Mouse (Mus musculus): ENCODE results near the gene Olfr839-ps1. TPM values are rescaled to one million over a fixed set of nuclear protein-coding genes. Genes with fewer than 3 reads are reported as not detected.

Olfr839-ps1 gene
- not detected in 2 replicates for polyA plus RNA-seq (2012)

DNA sequence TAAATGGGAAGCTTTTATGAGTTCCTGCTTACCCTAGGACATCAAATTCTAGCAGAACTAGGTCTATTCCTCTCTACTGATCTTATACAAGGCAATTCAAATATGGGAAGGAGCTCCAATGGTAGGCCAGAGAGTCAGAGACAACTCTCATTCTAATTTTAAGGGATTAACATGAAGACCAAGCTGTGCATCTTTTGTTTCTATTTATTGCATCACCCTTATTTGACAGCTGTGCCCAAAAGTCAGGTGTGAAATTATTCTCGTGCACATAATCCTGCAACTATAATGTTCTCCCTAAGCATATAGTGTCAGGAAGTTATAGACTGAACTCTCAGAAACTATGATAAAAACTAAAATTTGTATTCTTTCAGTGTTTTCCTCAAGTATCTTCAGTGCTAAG, at the start of gene Olfr839-ps1:
Gene Olfr839-ps1, minus strand, starts transcription at position 101 of the 400 bp plus-strand sequence.
- TF ChIP-seq GATA1 (IDR thresholded peaks at IDR 0.05; ENCODE audit: low read length) = no peak

DNA sequence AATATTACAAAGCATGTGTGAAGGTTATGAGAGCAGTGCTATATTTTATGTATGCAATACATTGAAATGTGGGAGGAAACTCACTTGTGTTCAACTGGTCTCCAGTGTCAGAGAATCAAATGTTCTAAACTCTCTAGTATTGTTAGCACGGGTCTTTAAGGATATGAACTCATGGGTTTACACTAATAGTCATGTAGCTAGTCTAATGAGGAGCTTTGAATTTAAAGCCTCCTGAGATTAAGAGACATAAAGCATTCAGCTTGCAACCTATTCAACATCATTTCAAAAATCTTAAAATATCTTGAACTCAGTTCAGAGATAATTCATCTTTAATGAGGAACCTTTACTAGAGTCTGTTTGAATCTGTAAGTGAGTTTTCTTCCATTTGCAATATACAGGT, 41.1 kb downstream of the Olfr839-ps1 start, which contains the start of gene Olfr837:
Gene Olfr837, plus strand, starts transcription at position 301 of the 400 bp plus-strand sequence.
- no peak for TF ChIP-seq GATA1 (IDR thresholded peaks at IDR 0.05; ENCODE audit: low read length)

DNA sequence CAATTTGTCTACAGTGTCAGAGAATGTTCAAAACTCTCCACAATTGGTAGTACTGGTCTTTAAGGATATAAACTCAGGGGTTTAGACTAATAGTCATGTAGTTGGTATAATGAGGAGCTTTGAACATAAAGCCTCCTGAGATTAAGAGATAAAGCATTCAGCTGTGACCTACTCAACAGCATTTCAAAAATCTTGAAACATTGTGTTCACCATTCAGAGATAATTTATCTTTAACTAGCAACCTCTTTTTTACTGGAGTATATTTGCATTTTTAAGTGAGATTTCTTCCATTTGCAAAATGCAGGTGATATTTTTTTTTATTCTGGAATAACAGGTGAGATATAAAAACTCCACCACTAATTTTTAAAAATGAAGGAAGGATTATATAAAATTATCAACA, 57.0 kb downstream of the Olfr839-ps1 start, which contains the start of gene Olfr836:
Gene Olfr836, plus strand, starts transcription at position 301 of the 400 bp plus-strand sequence.
- TF ChIP-seq GATA1 (IDR thresholded peaks at IDR 0.05; ENCODE audit: low read length) = no peak

Other genes with a start within 250 kb of the Olfr839-ps1 start
- gene Olfr832, start 240.2 kb downstream of the Olfr839-ps1 start, polyA plus RNA-seq (2012) = not detected in 2 replicates
- not detected in 2 replicates for gene Olfr834, start 189.3 kb downstream of the Olfr839-ps1 start, polyA plus RNA-seq (2012)
- gene Olfr835, start 144.6 kb downstream of the Olfr839-ps1 start, polyA plus RNA-seq (2012) = not detected in 2 replicates
- not detected in 2 replicates for gene Olfr836, start 56.9 kb downstream of the Olfr839-ps1 start, polyA plus RNA-seq (2012)
- not detected in 2 replicates for gene Olfr837, start 41.0 kb downstream of the Olfr839-ps1 start, polyA plus RNA-seq (2012)
- not detected in 2 replicates for gene Olfr843, start 74.7 kb upstream of the Olfr839-ps1 start, polyA plus RNA-seq (2012)
- gene Olfr844, start 139.0 kb upstream of the Olfr839-ps1 start, polyA plus RNA-seq (2012) = not detected in 2 replicates
- not detected in 2 replicates for gene Olfr845, start 159.1 kb upstream of the Olfr839-ps1 start, polyA plus RNA-seq (2012)
- gene Olfr846, start 186.7 kb upstream of the Olfr839-ps1 start, polyA plus RNA-seq (2012) = not detected in 2 replicates
- not detected in 2 replicates for gene Olfr847, start 201.4 kb upstream of the Olfr839-ps1 start, polyA plus RNA-seq (2012)

Data from G1E-ER4 (cell line).